Mouse (Mus musculus): ENCODE results near the gene Clic5. TPM values are rescaled to one million over a fixed set of nuclear protein-coding genes. Genes with fewer than 3 reads are reported as not detected.

Gene Clic5
- polyA plus RNA-seq, 1 experiment from 2014 or later, result 13.1 TPM

GRCm38 (mm10) chr17:44192981-44193380 is 4.6 kb downstream of the Clic5 start:
- H3K9ac ChIP-seq, result no peak overlapping the region
- no peak overlapping the region for H3K27ac ChIP-seq
- no peaks in the 10 kb centered on the region for H3K36me3 ChIP-seq
- H3K4me2 ChIP-seq, result no peak overlapping the region
- H3K4me3 ChIP-seq, result no peak overlapping the region
- ATAC-seq (ENCODE audit: borderline replicate concordance, extremely low read depth, low FRiP score, low TSS enrichment), result no peak
- H3K27me3 ChIP-seq, result peaks cover 23% of the 10 kb centered on the region
- 0 out of 2 replicates have a peak, but pooled peaks cover 8% of the 10 kb centered on the region for H3K4me1 ChIP-seq
- no peaks in the 10 kb centered on the region for H3K9me3 ChIP-seq
- WGBS, result 65% methylated on average over 3 of the region's 3 CpGs

GRCm38 (mm10) chr17:44199158-44199557 is 10.8 kb downstream of the Clic5 start:
- Histone ChIP-seq H3K27me3 (no peaks in the 10 kb centered on the region), H3K4me2 (no peak overlapping the region), H3K4me3 (no peak overlapping the region), H3K36me3 (no peaks in the 10 kb centered on the region), H3K4me1 (0 out of 2 replicates have a peak, but pooled peaks cover 10% of the 10 kb centered on the region), H3K27ac (no peak overlapping the region), H3K9me3 (no peaks in the 10 kb centered on the region), H3K9ac (no peak overlapping the region)
- no peak for ATAC-seq (ENCODE audit: borderline replicate concordance, extremely low read depth, low FRiP score, low TSS enrichment)
- WGBS, result 51% methylated on average over 4 of the region's 4 CpGs

GRCm38 (mm10) chr17:44202952-44203351 is 14.6 kb downstream of the Clic5 start:
- 64% methylated on average over 5 of the region's 5 CpGs for WGBS
- no peak overlapping the region for H3K27ac ChIP-seq

DNA sequence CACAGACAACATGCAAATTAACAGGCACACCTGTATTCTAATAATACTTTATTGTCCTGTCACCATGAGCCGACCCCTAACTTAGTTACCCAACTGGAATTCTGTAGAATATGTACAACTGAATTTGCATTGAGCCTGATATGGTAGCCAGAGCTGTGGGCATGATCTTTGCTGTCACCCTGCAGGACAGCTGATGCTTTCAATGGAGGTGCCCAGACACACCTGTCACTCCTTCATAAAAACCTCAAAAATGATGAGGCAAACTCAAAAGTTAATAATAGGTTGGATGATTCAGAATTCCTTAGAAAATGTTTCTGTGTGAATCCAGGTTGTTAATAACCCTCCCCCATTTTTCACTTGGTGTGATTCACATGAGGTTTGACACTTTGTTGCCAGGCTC is 16.4 kb downstream of the Clic5 start:
- Histone ChIP-seq H3K4me2 (no peak overlapping the region), H3K27ac (no peak overlapping the region), H3K36me3 (no peaks in the 10 kb centered on the region), H3K9ac (no peak overlapping the region), H3K9me3 (no peaks in the 10 kb centered on the region), H3K27me3 (no peaks in the 10 kb centered on the region), H3K4me1 (0 out of 2 replicates have a peak, but pooled peaks cover 8% of the 10 kb centered on the region), H3K4me3 (no peak overlapping the region)
- WGBS, result 75% methylated on average over 1 of the region's 1 CpGs
- no peak for ATAC-seq (ENCODE audit: borderline replicate concordance, extremely low read depth, low FRiP score, low TSS enrichment)

More at GRCm38 (mm10) chr17:44202952-44203351, 14.6 kb downstream of the Clic5 start:
- no peaks in the 10 kb centered on the region for H3K36me3 ChIP-seq
- 0 out of 2 replicates have a peak, but pooled peaks cover 10% of the 10 kb centered on the region for H3K4me1 ChIP-seq
- H3K27me3 ChIP-seq, result no peaks in the 10 kb centered on the region
- ATAC-seq (ENCODE audit: borderline replicate concordance, extremely low read depth, low FRiP score, low TSS enrichment), result no peak
- no peak overlapping the region for H3K4me3 ChIP-seq
- no peaks in the 10 kb centered on the region for H3K9me3 ChIP-seq
- H3K9ac ChIP-seq, result no peak overlapping the region
- no peak overlapping the region for H3K4me2 ChIP-seq

GRCm38 (mm10) chr17:44205562-44205961 is 17.2 kb downstream of the Clic5 start:
- Histone ChIP-seq H3K9me3 (no peaks in the 10 kb centered on the region), H3K9ac (no peak overlapping the region), H3K4me2 (no peak overlapping the region), H3K36me3 (no peaks in the 10 kb centered on the region), H3K27ac (no peak overlapping the region), H3K27me3 (no peaks in the 10 kb centered on the region), H3K4me1 (0 out of 2 replicates have a peak, but pooled peaks cover 2% of the 10 kb centered on the region), H3K4me3 (no peak overlapping the region)
- no peak for ATAC-seq (ENCODE audit: borderline replicate concordance, extremely low read depth, low FRiP score, low TSS enrichment)
- 30% methylated on average over 3 of the region's 3 CpGs for WGBS

GRCm38 (mm10) chr17:44208900-44209299 is 20.5 kb downstream of the Clic5 start:
- H3K27ac ChIP-seq, result no peak overlapping the region
- peaks cover 18% of the 10 kb centered on the region for H3K4me1 ChIP-seq
- no peaks in the 10 kb centered on the region for H3K9me3 ChIP-seq
- no peak overlapping the region for H3K4me3 ChIP-seq
- ATAC-seq (ENCODE audit: borderline replicate concordance, extremely low read depth, low FRiP score, low TSS enrichment), result no peak
- no peak overlapping the region for H3K4me2 ChIP-seq
- H3K36me3 ChIP-seq, result no peaks in the 10 kb centered on the region
- 80% methylated on average over 4 of the region's 4 CpGs for WGBS
- H3K9ac ChIP-seq, result no peak overlapping the region
- no peaks in the 10 kb centered on the region for H3K27me3 ChIP-seq

DNA sequence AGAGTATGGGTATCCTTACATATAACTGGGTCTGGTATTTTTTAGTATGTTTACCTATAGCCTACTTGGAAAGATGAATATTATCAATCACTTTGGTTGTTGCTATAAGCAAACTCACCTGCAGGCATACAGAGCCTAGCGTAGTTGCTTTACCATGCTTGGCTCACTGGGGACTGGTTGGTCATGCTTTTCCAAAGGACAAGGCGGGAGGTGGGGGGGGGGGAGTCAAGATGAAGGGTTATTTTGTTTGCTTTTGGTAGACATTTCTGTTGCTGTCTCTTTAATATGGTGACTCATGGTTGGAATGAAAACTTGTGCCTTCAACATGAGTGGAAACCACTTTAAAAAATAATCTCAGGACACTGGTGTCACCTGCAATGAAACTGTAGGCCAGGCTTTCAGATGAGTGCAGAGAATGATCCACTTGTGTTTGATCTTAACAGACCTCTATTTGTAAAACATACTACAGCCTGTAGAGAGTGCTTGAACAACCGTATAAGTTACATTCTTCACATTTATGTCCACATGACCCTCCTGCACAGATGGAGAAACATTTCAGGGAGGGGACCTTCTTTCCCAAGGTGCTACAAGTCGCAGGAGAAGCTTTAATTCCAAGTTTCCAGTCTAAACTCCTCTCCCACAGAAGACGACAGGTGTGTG is 24.7 kb downstream of the Clic5 start:
- 59% methylated on average over 5 of the region's 5 CpGs for WGBS
- H3K27ac ChIP-seq, result peak overlapping the region; percentile 34
- peak; percentile 78 for ATAC-seq (ENCODE audit: borderline replicate concordance, extremely low read depth, low FRiP score, low TSS enrichment)

GRCm38 (mm10) chr17:44215196-44215799 is 26.9 kb downstream of the Clic5 start:
- H3K4me1 ChIP-seq, result peaks cover 18% of the 10 kb centered on the region
- no peak overlapping the region for H3K4me3 ChIP-seq
- no peak overlapping the region for H3K9ac ChIP-seq
- H3K27me3 ChIP-seq, result no peaks in the 10 kb centered on the region
- ATAC-seq (ENCODE audit: borderline replicate concordance, extremely low read depth, low FRiP score, low TSS enrichment), result no peak
- H3K27ac ChIP-seq, result no peak overlapping the region
- no peaks in the 10 kb centered on the region for H3K36me3 ChIP-seq
- no peaks in the 10 kb centered on the region for H3K9me3 ChIP-seq
- no peak overlapping the region for H3K4me2 ChIP-seq
- WGBS, result 83% methylated on average over 9 of the region's 9 CpGs

More for the DNA sequence above, 24.7 kb downstream of the Clic5 start:
- H3K36me3 ChIP-seq, result no peaks in the 10 kb centered on the region
- H3K9me3 ChIP-seq, result no peaks in the 10 kb centered on the region
- H3K4me2 ChIP-seq, result no peak overlapping the region
- H3K27me3 ChIP-seq, result no peaks in the 10 kb centered on the region
- no peak overlapping the region for H3K9ac ChIP-seq
- no peak overlapping the region for H3K4me3 ChIP-seq
- H3K4me1 ChIP-seq, result peaks cover 18% of the 10 kb centered on the region

GRCm38 (mm10) chr17:44217185-44217584 is 28.8 kb downstream of the Clic5 start:
- no peaks in the 10 kb centered on the region for H3K36me3 ChIP-seq
- peaks cover 10% of the 10 kb centered on the region for H3K4me1 ChIP-seq
- H3K4me2 ChIP-seq, result no peak overlapping the region
- H3K4me3 ChIP-seq, result no peak overlapping the region
- H3K9me3 ChIP-seq, result no peaks in the 10 kb centered on the region
- WGBS, result 59% methylated on average over 2 of the region's 2 CpGs
- no peak overlapping the region for H3K9ac ChIP-seq
- no peaks in the 10 kb centered on the region for H3K27me3 ChIP-seq
- no peak overlapping the region for H3K27ac ChIP-seq
- no peak for ATAC-seq (ENCODE audit: borderline replicate concordance, extremely low read depth, low FRiP score, low TSS enrichment)

DNA sequence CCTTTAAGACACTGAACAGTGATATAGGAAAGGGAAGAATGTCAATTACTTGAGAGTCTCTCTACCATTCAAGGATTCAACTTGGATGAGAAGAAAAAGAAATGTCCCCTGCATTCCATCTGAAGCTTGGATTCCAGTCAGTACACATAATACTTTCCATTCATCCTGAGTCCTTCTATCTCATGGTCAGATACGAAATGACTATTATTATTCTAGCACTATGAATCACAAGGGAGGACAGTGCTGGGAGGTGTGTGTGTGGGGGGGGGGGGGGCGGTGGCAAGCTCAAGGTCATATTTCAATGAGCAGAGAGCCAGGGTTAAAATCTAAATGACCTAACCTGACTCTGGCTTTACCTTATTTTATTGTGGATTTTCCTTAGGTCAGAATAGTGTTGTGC is 31.6 kb downstream of the Clic5 start:
- 74% methylated on average over 2 of the region's 2 CpGs for WGBS
- H3K4me1 ChIP-seq, result no peaks in the 10 kb centered on the region
- ATAC-seq (ENCODE audit: borderline replicate concordance, extremely low read depth, low FRiP score, low TSS enrichment), result no peak
- H3K4me3 ChIP-seq, result no peak overlapping the region
- H3K9me3 ChIP-seq, result no peaks in the 10 kb centered on the region
- no peaks in the 10 kb centered on the region for H3K27me3 ChIP-seq
- no peaks in the 10 kb centered on the region for H3K36me3 ChIP-seq
- no peak overlapping the region for H3K27ac ChIP-seq
- no peak overlapping the region for H3K9ac ChIP-seq
- H3K4me2 ChIP-seq, result no peak overlapping the region

- Histone ChIP-seq H3K4me3 (no peak overlapping the region), H3K4me2 (no peak overlapping the region), H3K9me3 (no peaks in the 10 kb centered on the region), H3K27ac (no peak overlapping the region), H3K9ac (no peak overlapping the region), H3K27me3 (no peaks in the 10 kb centered on the region), H3K36me3 (no peaks in the 10 kb centered on the region), H3K4me1 (no peaks in the 10 kb centered on the region)
- ATAC-seq (ENCODE audit: borderline replicate concordance, extremely low read depth, low FRiP score, low TSS enrichment), result no peak
- 80% methylated on average over 5 of the region's 5 CpGs for WGBS
Observed at GRCm38 (mm10) chr17:44228428-44228827, 40.0 kb downstream of the Clic5 start.

DNA sequence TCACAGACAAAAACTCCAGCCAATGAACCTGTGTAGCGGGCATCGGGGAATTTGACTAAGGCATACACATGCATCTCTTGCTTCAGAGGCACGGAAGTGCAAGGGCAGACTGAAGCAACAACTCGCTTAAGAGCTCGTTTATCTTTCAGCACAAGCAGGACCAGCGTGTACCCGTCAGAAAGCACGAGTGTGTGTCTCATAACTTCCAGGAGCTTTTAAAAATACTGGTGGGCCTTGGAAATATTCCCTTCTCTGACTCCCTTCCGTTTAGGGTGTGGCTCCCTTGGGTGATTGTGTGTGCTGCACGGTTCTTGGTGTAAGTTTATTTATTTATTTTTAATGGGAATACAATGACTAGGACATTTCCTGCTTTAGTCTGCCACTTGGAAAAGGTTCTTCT is 41.7 kb downstream of the Clic5 start:
- no peak for ATAC-seq (ENCODE audit: borderline replicate concordance, extremely low read depth, low FRiP score, low TSS enrichment)
- no peaks in the 10 kb centered on the region for H3K9me3 ChIP-seq
- no peak overlapping the region for H3K4me3 ChIP-seq
- H3K27me3 ChIP-seq, result no peaks in the 10 kb centered on the region
- H3K36me3 ChIP-seq, result no peaks in the 10 kb centered on the region
- 31% methylated on average over 10 of the region's 10 CpGs for WGBS
- peaks cover 7% of the 10 kb centered on the region; the same call in 1 of the 2 replicates for H3K4me1 ChIP-seq
- H3K27ac ChIP-seq, result peak overlapping the region; percentile 63
- H3K9ac ChIP-seq, result no peak overlapping the region
- H3K4me2 ChIP-seq, result no peak overlapping the region

All from lung, embryonic 15.5 days (tissue).